Mouse (Mus musculus) granulocyte monocyte progenitor cell, adult 5-6 weeks (primary cell): ENCODE results near the gene Polr1b. TPM values are rescaled to one million over a fixed set of nuclear protein-coding genes. Genes with fewer than 3 reads are reported as not detected.
A peak's percentile ranks its signal among the peaks of the same experiment; 100 is the strongest.

Experiments
- ATAC-seq: replicated peaks from 2 replicates; pipeline ENCODE4 v1.8.0; 2016; ENCODE audit warnings: mild to moderate bottlenecking, moderate TSS enrichment, inconsistent platforms; ENCODE audit not compliant: poor library complexity, severe bottlenecking
- total RNA-seq, 2 experiments: library from RNA; stranded (forward) in 1 of 2; stranded (reverse) in 1 of 2; fragments of 200-712, 200-1000 nt in 1 of 2; fragments of >200 nt in 1 of 2; fragmentation: Nextera tagmentation in 1 of 2; gene quantifications; 2 replicates each; pipeline ENCODE4 v1.2.3; 2014 to 2017

Polr1b gene
- total RNA-seq (2014; fragmentation: Nextera tagmentation): 43.2 and 56.1 TPM in 2 replicates
- total RNA-seq (2017): 47.1 and 49.7 TPM in 2 replicates

- ATAC-seq: peak; percentile 100
Observed at GRCm38 (mm10) chr2:129100784-129101310, at the start of gene Polr1b. TSS of gene Polr1b (plus strand) at chr2:129100995.

- ATAC-seq: no peak
Observed at GRCm38 (mm10) chr2:129052451-129052983, 48.3 kb upstream of the Polr1b start.

GRCm38 (mm10) chr2:129055741-129056140 is 45.1 kb upstream of the Polr1b start:
- no peak for ATAC-seq

DNA sequence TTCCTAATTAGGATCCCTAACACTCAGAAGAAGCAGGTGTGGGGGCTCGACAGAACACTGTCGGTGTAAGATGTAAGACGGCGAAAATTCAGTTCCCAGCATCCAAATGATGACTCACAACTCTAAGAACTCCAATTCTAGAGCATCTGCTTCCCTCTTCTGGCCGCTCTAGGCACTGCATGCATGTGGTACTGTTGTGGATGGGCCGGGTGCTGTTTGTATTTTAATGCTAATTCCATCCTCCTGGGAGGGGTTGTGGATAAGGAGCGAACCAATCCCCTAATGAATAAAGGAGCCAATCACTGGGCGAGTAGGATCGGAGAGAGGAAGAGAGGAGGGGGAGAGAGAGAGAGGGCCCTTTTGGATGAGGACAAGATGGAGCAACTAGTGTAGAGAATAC is 44.2 kb upstream of the Polr1b start:
- peak; percentile 48 for ATAC-seq

- ATAC-seq: no peak
Observed at GRCm38 (mm10) chr2:129057256-129057655, 43.5 kb upstream of the Polr1b start.

GRCm38 (mm10) chr2:129057920-129058361 is 42.9 kb upstream of the Polr1b start:
- no peak for ATAC-seq

DNA sequence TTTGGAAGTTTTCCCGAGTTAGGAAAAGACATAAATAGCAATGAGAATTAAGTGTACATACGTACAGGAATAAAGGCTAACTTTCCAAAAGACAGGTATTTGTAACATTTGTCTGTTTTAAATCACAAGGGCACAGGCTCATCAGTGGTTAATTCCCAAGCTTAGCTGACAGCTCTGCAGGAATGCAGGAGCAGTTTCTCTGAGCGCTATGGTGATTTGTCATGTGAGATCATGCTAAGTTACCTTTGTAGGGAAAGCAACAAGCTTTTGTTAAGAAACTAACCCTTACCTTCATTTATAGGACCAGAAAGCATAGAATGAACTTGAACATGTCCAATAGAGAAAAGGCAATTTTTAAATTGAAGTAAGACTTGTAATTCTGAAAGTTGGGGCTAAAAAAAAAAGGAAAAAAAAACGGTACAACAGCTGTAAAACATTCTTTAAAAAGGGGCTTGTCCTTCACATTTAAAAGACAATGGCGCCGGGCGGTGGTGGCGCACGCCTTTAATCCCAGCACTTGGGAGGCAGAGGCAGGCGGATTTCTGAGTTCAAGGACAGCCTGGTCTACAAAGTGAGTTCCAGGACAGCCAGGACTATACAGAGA is 39.2 kb upstream of the Polr1b start:
- no peak for ATAC-seq

GRCm38 (mm10) chr2:129065437-129066282 is 35.1 kb upstream of the Polr1b start, which contains the start of gene Ttl:
TSS of gene Ttl (plus strand) at chr2:129065942.
- peak; percentile 88 for ATAC-seq

- ATAC-seq: peak; percentile 85
Observed at GRCm38 (mm10) chr2:129066326-129066725, 34.5 kb upstream of the Polr1b start.

- ATAC-seq: no peak
Observed at GRCm38 (mm10) chr2:129070296-129070695, 30.5 kb upstream of the Polr1b start.

- ATAC-seq: peak; percentile 50; the same call in 1 of the 2 replicates
Observed at GRCm38 (mm10) chr2:129078313-129078712, 22.5 kb upstream of the Polr1b start.

DNA sequence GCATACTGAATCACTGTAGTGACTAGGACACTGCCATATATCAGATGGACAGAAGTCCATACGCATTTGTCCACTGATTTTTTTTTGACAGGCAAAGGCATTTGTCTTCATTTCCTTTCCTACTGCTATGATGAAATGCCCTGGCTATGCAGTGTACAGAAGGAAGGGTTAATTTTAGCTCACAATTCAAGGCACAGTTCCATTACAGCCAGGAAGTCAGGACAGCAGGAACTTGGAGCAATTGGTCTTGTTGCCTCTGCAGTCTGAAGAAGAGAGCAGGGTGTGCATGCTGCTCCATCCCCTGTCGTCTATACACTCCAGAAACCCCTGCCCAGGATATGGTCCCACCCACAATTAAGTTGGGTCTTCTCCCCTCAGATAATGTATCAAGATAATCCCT is 21.6 kb upstream of the Polr1b start:
- no peak for ATAC-seq

DNA sequence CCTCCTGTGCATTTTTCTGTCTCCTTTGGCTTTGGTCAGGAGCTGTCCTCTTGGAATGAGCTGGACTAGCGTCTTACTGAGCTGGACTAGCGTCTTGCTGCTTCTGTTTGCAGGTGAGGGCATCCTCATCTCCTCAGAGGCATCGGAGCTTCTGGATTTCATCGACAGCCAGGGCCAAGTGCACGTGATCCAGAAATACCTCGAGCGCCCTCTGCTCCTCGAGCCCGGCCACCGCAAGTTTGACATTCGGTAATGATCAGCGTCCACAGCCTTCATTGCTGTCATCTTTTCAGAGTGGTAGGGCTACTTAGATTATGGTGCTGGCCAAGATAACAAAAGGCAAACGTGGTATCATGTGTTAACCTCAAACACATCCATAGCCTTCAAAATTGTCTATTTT is 19.7 kb upstream of the Polr1b start:
- ATAC-seq: no peak

GRCm38 (mm10) chr2:129083514-129083913 is 17.3 kb upstream of the Polr1b start:
- ATAC-seq: 0 out of 2 replicates have a peak, but pooled peaks have one; percentile 14

GRCm38 (mm10) chr2:129084959-129085358 is 15.8 kb upstream of the Polr1b start:
- 0 out of 2 replicates have a peak, but pooled peaks have one; percentile 35 for ATAC-seq

- no peak for ATAC-seq
Observed at GRCm38 (mm10) chr2:129087520-129087919, 13.3 kb upstream of the Polr1b start.

DNA sequence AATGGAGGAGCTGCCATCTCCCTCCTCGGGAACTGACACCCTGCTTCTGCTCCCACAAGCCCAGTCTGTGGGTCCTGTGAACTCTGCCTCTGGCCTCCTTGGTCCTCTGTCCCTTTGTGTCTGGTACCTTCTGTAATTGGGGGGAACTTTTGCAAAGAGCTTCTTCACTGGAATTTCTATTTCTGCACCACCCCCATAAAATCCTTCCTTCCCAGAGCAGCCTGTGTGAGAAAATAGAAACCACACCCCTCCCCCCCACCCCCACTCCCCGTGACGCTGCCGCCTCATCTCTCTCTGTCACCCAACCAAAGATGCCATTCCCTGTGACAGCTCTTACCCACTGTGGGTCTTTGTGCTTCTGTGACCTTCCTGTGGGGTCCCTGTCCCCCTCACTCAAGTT is 10.4 kb upstream of the Polr1b start:
- no peak for ATAC-seq

DNA sequence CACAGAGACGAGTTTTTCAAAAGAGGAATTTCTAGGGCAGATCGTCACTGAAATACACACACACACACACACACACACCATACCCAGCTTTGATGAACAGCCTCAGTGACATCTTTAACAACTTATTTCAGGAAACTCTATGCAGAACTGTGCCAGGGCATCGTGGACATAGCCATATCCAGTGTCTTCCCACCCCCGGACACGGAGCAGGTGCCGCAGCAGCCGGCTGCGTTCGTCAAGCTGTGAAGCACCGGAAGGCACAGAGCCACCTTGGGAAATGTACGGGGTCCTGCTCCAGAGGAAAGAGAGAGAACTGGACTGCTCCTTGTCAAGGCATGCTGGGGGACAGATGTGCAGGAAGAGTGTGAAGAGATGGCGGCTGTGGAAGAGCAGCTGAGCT is 8.0 kb upstream of the Polr1b start:
- ATAC-seq: no peak

DNA sequence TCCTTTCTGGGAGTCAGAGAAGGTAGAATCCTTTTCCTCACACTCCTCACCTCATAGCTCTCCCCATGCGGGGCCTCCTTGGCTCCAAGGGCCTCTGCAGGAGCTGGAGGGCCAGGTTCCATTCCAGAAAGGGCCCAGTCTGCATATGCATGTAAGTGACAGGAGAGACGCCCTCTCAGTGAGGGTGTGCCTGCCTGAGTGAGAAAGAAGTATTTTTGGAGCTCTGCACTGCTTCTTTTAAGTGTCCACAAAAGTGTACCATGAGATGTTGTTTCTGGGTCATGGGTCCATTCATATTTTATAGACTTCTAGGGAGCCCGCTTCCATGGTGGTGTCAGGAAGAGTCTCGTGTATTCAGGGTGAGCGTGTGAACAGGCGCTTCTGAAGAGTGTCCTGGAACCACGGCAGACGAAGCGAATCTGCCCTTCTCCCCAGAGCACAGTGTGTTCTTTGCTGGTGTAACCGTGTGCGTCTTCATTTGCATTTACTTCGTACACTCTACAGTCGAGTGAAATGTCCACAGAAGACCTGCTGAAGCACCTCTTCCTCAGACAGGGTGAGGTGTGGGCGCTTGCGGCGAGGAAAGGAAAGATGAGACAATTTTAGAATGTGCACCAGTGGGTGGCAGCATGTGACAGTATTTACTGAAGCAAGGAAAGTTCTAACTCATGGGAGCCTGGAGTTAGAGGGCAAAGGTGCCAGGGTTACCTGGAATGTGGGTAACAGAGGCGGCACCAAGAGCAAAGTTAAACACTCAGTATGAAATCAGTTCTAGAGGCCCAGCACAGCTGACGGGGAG is 6.7 kb upstream of the Polr1b start:
- ATAC-seq: no peak

- no peak for ATAC-seq
Observed at GRCm38 (mm10) chr2:129112924-129113323, 12.1 kb downstream of the Polr1b start.
